Mouse (Mus musculus) CD8-positive naive resting alpha-beta T cell, adult 2 months (primary cell): ENCODE data around the gene Sept14.
A peak's percentile ranks its signal among the peaks of the same experiment; 100 is the strongest.
"Not testable (repeated sequence)": the region's sequence is repeated elsewhere in the genome, so short reads cannot be mapped to it uniquely, and the experiment has no call there.

Experiments
- DNase-seq, 2 experiments: peaks; one replicate each; pipeline ENCODE4 v3.0.0; 2022; ENCODE audit warnings: low read depth in 2 of 2, low spot score in 2 of 2

The Sept14 gene

GRCm38 (mm10) chr5:129708412-129708811 is at the start of gene Sept14:
TSS of gene Sept14 (minus strand) at chr5:129708512.
- DNase-seq, result no peak

GRCm38 (mm10) chr5:129756886-129757285 is 48.6 kb upstream of the Sept14 start:
- DNase-seq, result no peak

GRCm38 (mm10) chr5:129744050-129744449 is 35.7 kb upstream of the Sept14 start:
- no peak for DNase-seq

GRCm38 (mm10) chr5:129742903-129743488 is 34.7 kb upstream of the Sept14 start:
- no peak for DNase-seq

- DNase-seq, result peak in 1 of 2 experiments; percentile 40
Measured at GRCm38 (mm10) chr5:129740976-129741375, 32.7 kb upstream of the Sept14 start.

GRCm38 (mm10) chr5:129731021-129731420 is 22.7 kb upstream of the Sept14 start:
- DNase-seq, result no peak

- DNase-seq, result no peak
Measured at GRCm38 (mm10) chr5:129730344-129730743, 22.0 kb upstream of the Sept14 start.

GRCm38 (mm10) chr5:129729286-129729685 is 21.0 kb upstream of the Sept14 start:
- no peak for DNase-seq

GRCm38 (mm10) chr5:129726784-129727183 is 18.5 kb upstream of the Sept14 start:
- DNase-seq, result no peak

GRCm38 (mm10) chr5:129725774-129726392 is 17.6 kb upstream of the Sept14 start:
- peak in 1 of 2 experiments; percentile 14 for DNase-seq

- peak; percentile 93 to 95 for DNase-seq
Measured at GRCm38 (mm10) chr5:129724834-129725773, 16.8 kb upstream of the Sept14 start, which contains the start of gene Nipsnap2. TSS of gene Nipsnap2 (plus strand) at chr5:129725063.

- peak in 1 of 2 experiments; percentile 7 for DNase-seq
Measured at GRCm38 (mm10) chr5:129724268-129724667, 16.0 kb upstream of the Sept14 start.

- no peak for DNase-seq
Measured at GRCm38 (mm10) chr5:129720176-129720575, 11.9 kb upstream of the Sept14 start.

- no peak for DNase-seq
Measured at GRCm38 (mm10) chr5:129717016-129717415, 8.7 kb upstream of the Sept14 start.

- DNase-seq, result peak; percentile 72 to 83
Measured at GRCm38 (mm10) chr5:129715326-129715861, 7.1 kb upstream of the Sept14 start, which contains the start of gene Mrps17. TSS of gene Mrps17 (plus strand) at chr5:129715497.

GRCm38 (mm10) chr5:129703368-129703767 is 4.9 kb downstream of the Sept14 start:
- no peak for DNase-seq

GRCm38 (mm10) chr5:129701706-129702105 is 6.6 kb downstream of the Sept14 start:
- DNase-seq, result no peak

- DNase-seq, result no peak
Measured at GRCm38 (mm10) chr5:129700506-129700905, 7.8 kb downstream of the Sept14 start.

GRCm38 (mm10) chr5:129690528-129690927 is 17.8 kb downstream of the Sept14 start:
- no peak for DNase-seq

GRCm38 (mm10) chr5:129687621-129688020 is 20.7 kb downstream of the Sept14 start:
- DNase-seq, result no peak

GRCm38 (mm10) chr5:129685141-129685540 is 23.2 kb downstream of the Sept14 start:
- DNase-seq, result not testable (repeated sequence)
